Mouse (Mus musculus): ENCODE results near the gene Prpsap2. TPM values are rescaled to one million over a fixed set of nuclear protein-coding genes. Genes with fewer than 3 reads are reported as not detected.

Gene Prpsap2
- total RNA-seq, 2 experiments from 2014 or later, result 6.7 to 7.4 TPM

GRCm38 (mm10) chr11:61717990-61718389 is 43.9 kb downstream of the Prpsap2 start:
- intact Hi-C loops (cut with DNase I), result loop anchor here (5.0 to 10.0 kb wide), 3 partner anchors 371 to 613 kb away; no protein-coding TSS in a partner anchor
- no peak for DNase-seq

- no peak for DNase-seq
Observed at GRCm38 (mm10) chr11:61715130-61715529, 46.8 kb downstream of the Prpsap2 start.

GRCm38 (mm10) chr11:61714346-61715117 is 47.4 kb downstream of the Prpsap2 start:
- intact Hi-C loops (cut with DNase I), result loop anchor here (1.0 to 10.0 kb wide), 8 partner anchors 48 to 610 kb away; partner anchors contain the start of gene B9d1

More at GRCm38 (mm10) chr11:61715130-61715529, 46.8 kb downstream of the Prpsap2 start:
- intact Hi-C loops (cut with DNase I), result loop anchor here (2.0 to 10.0 kb wide), 5 partner anchors 86 to 610 kb away; no protein-coding TSS in a partner anchor

GRCm38 (mm10) chr11:61713157-61713855 is 48.6 kb downstream of the Prpsap2 start:
- peak in 1 of 2 experiments; percentile 14 for DNase-seq
- intact Hi-C loops (cut with DNase I), result loop anchor here (5.0 to 10.0 kb wide), 3 partner anchors 206 to 609 kb away; partner anchors contain the start of gene B9d1

More at GRCm38 (mm10) chr11:61714346-61715117, 47.4 kb downstream of the Prpsap2 start:
- DNase-seq, result peak; percentile 71 to 74

GRCm38 (mm10) chr11:61708928-61709327 is 53.0 kb downstream of the Prpsap2 start:
- DNase-seq, result no peak
- intact Hi-C loops (cut with DNase I), result no loop called here

- intact Hi-C loops (cut with DNase I), result no loop called here
- no peak for DNase-seq
Observed at GRCm38 (mm10) chr11:61706232-61706631, 55.7 kb downstream of the Prpsap2 start.

GRCm38 (mm10) chr11:61705581-61705980 is 56.3 kb downstream of the Prpsap2 start:
- DNase-seq, result no peak
- intact Hi-C loops (cut with DNase I), result no loop called here

GRCm38 (mm10) chr11:61702494-61702893 is 59.4 kb downstream of the Prpsap2 start:
- intact Hi-C loops (cut with DNase I), result no loop called here
- no peak for DNase-seq

GRCm38 (mm10) chr11:61701696-61702095 is 60.2 kb downstream of the Prpsap2 start:
- intact Hi-C loops (cut with DNase I), result no loop called here
- DNase-seq, result no peak

- DNase-seq, result peak; percentile 29 to 38
- intact Hi-C loops (cut with DNase I), result no loop called here
Observed at GRCm38 (mm10) chr11:61699933-61700332, 62.0 kb downstream of the Prpsap2 start.

- no peak for DNase-seq
- intact Hi-C loops (cut with DNase I), result no loop called here
Observed at GRCm38 (mm10) chr11:61699460-61699859, 62.4 kb downstream of the Prpsap2 start.

- no peak for DNase-seq
- intact Hi-C loops (cut with DNase I), result no loop called here
Observed at GRCm38 (mm10) chr11:61698852-61699251, 63.0 kb downstream of the Prpsap2 start.

- intact Hi-C loops (cut with DNase I), result no loop called here
- DNase-seq, result no peak
Observed at GRCm38 (mm10) chr11:61692996-61693395, 68.9 kb downstream of the Prpsap2 start.

GRCm38 (mm10) chr11:61687595-61687994 is 74.3 kb downstream of the Prpsap2 start:
- intact Hi-C loops (cut with DNase I), result no loop called here
- no peak for DNase-seq

- intact Hi-C loops (cut with DNase I), result no loop called here
- DNase-seq, result no peak
Observed at GRCm38 (mm10) chr11:61686906-61687453, 74.9 kb downstream of the Prpsap2 start.

GRCm38 (mm10) chr11:61686141-61686540 is 75.7 kb downstream of the Prpsap2 start:
- intact Hi-C loops (cut with DNase I), result no loop called here
- DNase-seq, result no peak

GRCm38 (mm10) chr11:61685119-61685725 is 76.7 kb downstream of the Prpsap2 start:
- no peak for DNase-seq
- intact Hi-C loops (cut with DNase I), result no loop called here

- intact Hi-C loops (cut with DNase I), result no loop called here
- peak; percentile 53 to 61 for DNase-seq
Observed at GRCm38 (mm10) chr11:61683907-61684731, 77.8 kb downstream of the Prpsap2 start, which contains the start of gene Fam83g. Gene Fam83g (plus strand): TSS chr11:61684091.

Measured in heart, postnatal 36 days (tissue).